Mouse (Mus musculus) midbrain, embryonic 15.5 days (tissue): Measurements from ENCODE around the gene Hist2h3c1. TPM values are rescaled to one million over a fixed set of nuclear protein-coding genes. Genes with fewer than 3 reads are reported as not detected.
"Not testable (repeated sequence)": the region's sequence is repeated elsewhere in the genome, so short reads cannot be mapped to it uniquely, and the experiment has no call there.

ENCODE experiments used
- ATAC-seq: fragments of 200-750 bp; cut with Nextera tagmentation; replicated peaks from 2 replicates; pipeline ENCODE4 v1.8.0; 2017; ENCODE audit warnings: moderate TSS enrichment
- H3K27ac ChIP-seq: fragments of 300-500 bp; sonication (generic); 2 replicates; pipeline ENCODE4 v1.5.1; 2015; ENCODE audit warnings: mild to moderate bottlenecking, inconsistent platforms
- H3K27me3 ChIP-seq: fragments of 300-500 bp; sonication (generic); replicated peaks from 2 replicates; pipeline ENCODE4 v1.6.1; 2015; ENCODE audit warnings: inconsistent platforms
- H3K36me3 ChIP-seq: fragments of 300-500 bp; sonication (generic); replicated peaks from 2 replicates; pipeline ENCODE4 v1.6.1; 2015; ENCODE audit warnings: inconsistent platforms
- H3K4me1 ChIP-seq: fragments of 300-500 bp; sonication (generic); 2 replicates; pipeline ENCODE4 v1.6.1; 2015; ENCODE audit warnings: inconsistent platforms
- H3K4me2 ChIP-seq: fragments of 300-500 bp; sonication (generic); 2 replicates; pipeline ENCODE4 v1.6.1; 2015; ENCODE audit warnings: inconsistent platforms, mild to moderate bottlenecking, moderate library complexity
- H3K4me3 ChIP-seq: fragments of 300-500 bp; sonication (generic); 2 replicates; pipeline ENCODE4 v1.5.1; 2015; ENCODE audit warnings: mild to moderate bottlenecking, inconsistent platforms
- H3K9ac ChIP-seq: fragments of 300-500 bp; sonication (generic); 2 replicates; pipeline ENCODE4 v1.6.1; 2015; ENCODE audit warnings: mild to moderate bottlenecking, inconsistent platforms
- H3K9me3 ChIP-seq: fragments of 300-500 bp; sonication (generic); 2 replicates; pipeline ENCODE4 v1.6.1; 2016; ENCODE audit warnings: inconsistent platforms
- WGBS: fragments of 180-500 bp; shearing (Covaris S2); methylation state at CpG from one replicate; pipeline ENCODE4 v1.1.7; 2015; ENCODE audit warnings: mixed read lengths; 5-methylcytosine and 5-hydroxymethylcytosine counted together
- polyA plus RNA-seq: library from polyadenylated mRNA; unstranded; fragments of >200 nt; fragmentation: Nextera tagmentation; extraction: Ambion mirVana; gene quantifications from 2 replicates; pipeline ENCODE4 v1.2.1, GENCODE M21; 2015

The Hist2h3c1 gene
- polyA plus RNA-seq, 1 experiment from 2014 or later: not detected

GRCm38 (mm10) chr3:96266132-96266710, 19.7 kb downstream of the Hist2h3c1 start:
- WGBS: 94% methylated on average over 8 of the region's 8 CpGs
- Histone ChIP-seq H3K27ac (no peak overlapping the region), H3K9me3 (no peaks in the 10 kb centered on the region), H3K27me3 (no peaks in the 10 kb centered on the region), H3K4me1 (peaks cover 37% of the 10 kb centered on the region), H3K4me3 (no peak overlapping the region), H3K4me2 (no peak overlapping the region), H3K36me3 (no peaks in the 10 kb centered on the region), H3K9ac (no peak overlapping the region)
- ATAC-seq: no peak

GRCm38 (mm10) chr3:96267541-96267940, 21.1 kb downstream of the Hist2h3c1 start:
- no peak for ATAC-seq
- no peak overlapping the region for H3K27ac ChIP-seq
- H3K9me3 ChIP-seq: no peaks in the 10 kb centered on the region
- peaks cover 23% of the 10 kb centered on the region for H3K4me1 ChIP-seq
- WGBS: 79% methylated on average over 4 of the region's 4 CpGs
- H3K36me3 ChIP-seq: no peaks in the 10 kb centered on the region
- H3K9ac ChIP-seq: no peak overlapping the region
- H3K4me2 ChIP-seq: no peak overlapping the region
- H3K4me3 ChIP-seq: no peak overlapping the region
- H3K27me3 ChIP-seq: no peaks in the 10 kb centered on the region

GRCm38 (mm10) chr3:96268051-96268775, 21.7 kb downstream of the Hist2h3c1 start, which contains the start of gene Hist2h3b:
TSS of gene Hist2h3b (plus strand) at chr3:96268654.
- peak within 1 kb of the TSS; percentile 48 for H3K4me3 ChIP-seq
- no peaks in the 10 kb centered on the region for H3K9me3 ChIP-seq
- 22% methylated on average over 29 of the region's 30 CpGs for WGBS
- ATAC-seq: peak; percentile 52
- H3K27ac ChIP-seq: peak within 1 kb of the TSS; percentile 95
- H3K4me1 ChIP-seq: peaks cover 23% of the 10 kb centered on the region
- no peaks in the 10 kb centered on the region for H3K27me3 ChIP-seq
- H3K4me2 ChIP-seq: peak within 1 kb of the TSS; percentile 86
- H3K36me3 ChIP-seq: no peaks in the 10 kb centered on the region
- H3K9ac ChIP-seq: peak within 1 kb of the TSS; percentile 48

- 0% methylated on average over 13 of the region's 44 CpGs for WGBS
- ATAC-seq: peak; percentile 34
- peak overlapping the region; percentile 48 for H3K4me3 ChIP-seq
These were observed 22.4 kb downstream of the Hist2h3c1 start for GRCm38 (mm10) chr3:96268776-96269378.

GRCm38 (mm10) chr3:96269511-96270474, 23.3 kb downstream of the Hist2h3c1 start, which contains the start of gene Hist2h2bb:
TSS of gene Hist2h2bb (plus strand) at chr3:96269752.
- Histone ChIP-seq H3K27me3 (no peaks in the 10 kb centered on the region), H3K4me1 (peaks cover 12% of the 10 kb centered on the region), H3K36me3 (no peaks in the 10 kb centered on the region), H3K9ac (peak within 1 kb of the TSS; percentile 65), H3K4me2 (peak within 1 kb of the TSS; percentile 86), H3K27ac (peak within 1 kb of the TSS; percentile 95), H3K4me3 (peak within 1 kb of the TSS; percentile 48), H3K9me3 (no peaks in the 10 kb centered on the region)
- WGBS: under 1% methylated on average over 45 of the region's 45 CpGs
- peak; percentile 97 for ATAC-seq

More at GRCm38 (mm10) chr3:96268776-96269378, 22.4 kb downstream of the Hist2h3c1 start:
- H3K27ac ChIP-seq: peak overlapping the region; percentile 95
- H3K9ac ChIP-seq: peak overlapping the region; percentile 48
- peaks cover 20% of the 10 kb centered on the region for H3K4me1 ChIP-seq
- not testable (repeated sequence) for H3K36me3 ChIP-seq, H3K9me3 ChIP-seq, H3K27me3 ChIP-seq
- H3K4me2 ChIP-seq: peak overlapping the region; percentile 86

- H3K4me3 ChIP-seq: no peak overlapping the region
- no peak overlapping the region for H3K4me2 ChIP-seq
- no peak overlapping the region for H3K27ac ChIP-seq
- H3K4me1 ChIP-seq: peaks cover 13% of the 10 kb centered on the region
- WGBS: 88% methylated on average over 17 of the region's 17 CpGs
- no peaks in the 10 kb centered on the region for H3K9me3 ChIP-seq
- H3K36me3 ChIP-seq: no peaks in the 10 kb centered on the region
- no peaks in the 10 kb centered on the region for H3K27me3 ChIP-seq
- no peak overlapping the region for H3K9ac ChIP-seq
- ATAC-seq: no peak
These were observed 27.3 kb downstream of the Hist2h3c1 start for GRCm38 (mm10) chr3:96273591-96274465.

GRCm38 (mm10) chr3:96277428-96277799, 30.9 kb downstream of the Hist2h3c1 start:
- peak overlapping the region; percentile 54 for H3K4me3 ChIP-seq
- H3K4me2 ChIP-seq: peak overlapping the region; percentile 82
- no peaks in the 10 kb centered on the region for H3K36me3 ChIP-seq
- 15% methylated on average over 8 of the region's 8 CpGs for WGBS
- H3K9me3 ChIP-seq: no peaks in the 10 kb centered on the region
- H3K9ac ChIP-seq: peak overlapping the region; percentile 43
- peaks cover 8% of the 10 kb centered on the region; the same call in 1 of the 2 replicates for H3K27me3 ChIP-seq
- no peak; the same call in 1 of the 2 replicates for ATAC-seq
- peak overlapping the region; percentile 92 for H3K27ac ChIP-seq
- peaks cover 9% of the 10 kb centered on the region for H3K4me1 ChIP-seq

- H3K4me3 ChIP-seq: peak overlapping the region; percentile 54
- no peaks in the 10 kb centered on the region for H3K9me3 ChIP-seq
- peak overlapping the region; percentile 82 for H3K4me2 ChIP-seq
- peaks cover 8% of the 10 kb centered on the region; the same call in 1 of the 2 replicates for H3K27me3 ChIP-seq
- peak; percentile 97 for ATAC-seq
- peaks cover 9% of the 10 kb centered on the region for H3K4me1 ChIP-seq
- peak overlapping the region; percentile 92 for H3K27ac ChIP-seq
- peak overlapping the region; percentile 62 for H3K9ac ChIP-seq
- WGBS: under 1% methylated on average over 49 of the region's 49 CpGs
- H3K36me3 ChIP-seq: no peaks in the 10 kb centered on the region
These were observed 31.5 kb downstream of the Hist2h3c1 start for GRCm38 (mm10) chr3:96277800-96278624.

GRCm38 (mm10) chr3:96280660-96281059, 34.2 kb downstream of the Hist2h3c1 start:
- Histone ChIP-seq H3K4me2 (no peak overlapping the region), H3K36me3 (no peaks in the 10 kb centered on the region), H3K27ac (no peak overlapping the region), H3K4me3 (no peak overlapping the region), H3K9ac (no peak overlapping the region), H3K27me3 (peaks cover 20% of the 10 kb centered on the region; the same call in 1 of the 2 replicates), H3K9me3 (no peaks in the 10 kb centered on the region), H3K4me1 (peaks cover 9% of the 10 kb centered on the region)
- WGBS: 56% methylated on average over 6 of the region's 6 CpGs
- no peak for ATAC-seq

- 22% methylated on average over 4 of the region's 4 CpGs for WGBS
- ATAC-seq: no peak
- H3K36me3 ChIP-seq: no peaks in the 10 kb centered on the region
These were observed 38.0 kb downstream of the Hist2h3c1 start for GRCm38 (mm10) chr3:96284457-96284856.

More at GRCm38 (mm10) chr3:96284457-96284856, 38.0 kb downstream of the Hist2h3c1 start:
- no peak overlapping the region for H3K4me2 ChIP-seq
- H3K27me3 ChIP-seq: peaks cover 20% of the 10 kb centered on the region; the same call in 1 of the 2 replicates
- H3K4me1 ChIP-seq: no peaks in the 10 kb centered on the region
- H3K27ac ChIP-seq: no peak overlapping the region
- H3K9ac ChIP-seq: no peak overlapping the region
- no peaks in the 10 kb centered on the region for H3K9me3 ChIP-seq
- H3K4me3 ChIP-seq: no peak overlapping the region
